Mouse (Mus musculus): ENCODE measurements around the gene Gm37419.

Gene Gm37419

DNA sequence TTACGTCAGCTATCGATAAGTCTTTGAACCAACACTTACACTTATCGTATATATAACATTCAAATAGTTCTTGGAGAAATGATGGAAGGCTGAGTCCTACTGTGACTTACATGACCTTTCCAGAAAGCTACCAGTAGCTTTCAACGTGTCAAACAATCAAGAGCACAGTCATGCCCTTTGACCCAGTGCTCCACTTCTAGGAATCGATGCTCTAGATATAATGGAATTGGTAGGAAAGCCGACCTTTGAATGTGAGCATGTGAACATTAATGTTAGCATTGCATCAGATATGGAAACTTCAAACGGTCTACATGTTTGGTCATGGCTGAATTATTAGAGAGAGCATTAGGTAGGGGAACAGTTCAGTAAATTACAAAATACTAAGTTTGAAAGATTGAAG lies 8.1 kb downstream of the Gm37419 start:
- no peak for DNase-seq (ENCODE audit: low read depth)

GRCm38 (mm10) chr16:23997228-23997627 lies 8.9 kb downstream of the Gm37419 start:
- DNase-seq (ENCODE audit: low read depth): no peak

DNA sequence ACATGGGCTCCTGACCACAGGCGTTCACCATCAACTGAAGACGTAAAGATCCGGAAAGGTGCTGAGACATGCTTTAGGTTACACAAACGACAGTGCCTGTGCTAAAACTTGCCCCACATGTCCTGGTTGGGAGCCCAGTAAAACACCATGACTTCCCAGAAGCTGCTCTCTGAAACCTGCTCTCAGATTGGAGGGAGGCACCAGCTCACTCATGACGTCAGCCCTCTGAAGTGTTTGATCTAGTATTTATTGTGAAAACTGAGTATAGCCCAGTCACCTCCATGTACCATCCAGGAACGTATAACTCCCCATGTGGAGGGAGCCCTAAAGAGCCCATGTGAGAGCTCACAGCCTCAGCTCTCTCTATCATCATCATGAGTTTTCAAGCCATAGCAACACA lies 9.6 kb downstream of the Gm37419 start:
- DNase-seq (ENCODE audit: low read depth): no peak

DNA sequence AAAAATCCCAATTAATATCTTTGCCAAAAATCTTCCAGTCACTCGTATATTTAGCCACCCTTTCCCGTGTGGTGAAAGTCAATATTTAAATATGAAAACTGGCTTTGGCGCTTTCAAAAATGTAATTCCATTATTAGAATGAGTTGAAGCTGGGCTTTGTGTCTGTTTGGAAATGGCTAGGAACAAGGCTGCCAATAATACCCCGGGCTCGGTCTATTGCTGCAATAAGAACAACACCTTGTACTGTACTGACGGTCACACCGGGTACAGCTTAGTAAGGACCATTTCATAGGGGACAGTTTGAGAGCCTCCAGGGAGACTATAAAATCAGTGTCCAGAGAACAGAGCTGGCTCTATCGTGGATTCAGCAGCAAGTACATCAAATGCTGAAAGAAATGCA lies 17.6 kb downstream of the Gm37419 start:
- no peak for DNase-seq (ENCODE audit: low read depth)

DNA sequence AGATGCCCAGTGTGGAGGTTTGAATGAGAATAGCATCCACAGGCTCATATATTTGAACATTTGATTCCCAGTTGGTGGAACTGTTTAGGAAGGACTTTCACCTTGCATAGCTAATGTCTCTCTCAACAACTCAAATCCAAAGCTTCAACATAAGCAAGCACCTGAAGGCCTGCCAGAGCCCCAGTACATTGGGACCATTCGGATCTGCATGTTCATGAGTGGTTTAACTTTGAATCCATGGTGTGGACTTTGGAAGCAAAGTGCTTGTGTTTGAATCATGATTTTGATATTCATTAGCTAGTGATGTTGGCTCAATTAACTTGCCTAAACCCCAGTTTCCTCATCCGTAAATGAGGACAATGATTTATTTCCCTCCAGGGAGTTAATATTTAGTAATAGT lies 21.6 kb downstream of the Gm37419 start:
- no peak for DNase-seq (ENCODE audit: low read depth)

- DNase-seq (ENCODE audit: low read depth): no peak
These were observed 23.0 kb downstream of the Gm37419 start for GRCm38 (mm10) chr16:24011306-24011705.

DNA sequence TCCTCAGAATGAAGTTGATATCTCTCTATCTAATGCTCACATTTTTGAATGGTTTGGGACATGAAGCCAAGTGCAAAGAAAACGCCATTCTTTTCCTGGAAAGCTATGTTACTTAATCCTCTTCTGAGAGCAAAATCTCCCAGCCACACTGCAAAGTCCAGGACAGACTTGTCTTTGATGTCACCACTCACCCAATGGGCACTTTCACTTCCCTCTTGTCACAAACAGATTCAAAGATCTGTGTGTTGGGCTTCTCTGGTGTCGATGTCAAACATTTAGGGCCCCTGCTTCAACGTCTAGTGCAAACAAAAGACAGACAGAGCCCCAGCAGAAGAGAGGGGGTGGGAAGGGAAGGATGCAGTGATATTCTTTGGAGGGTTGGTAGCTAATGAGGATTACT lies 23.8 kb downstream of the Gm37419 start:
- no peak for DNase-seq (ENCODE audit: low read depth)

- DNase-seq (ENCODE audit: low read depth): no peak
These were observed 26.1 kb downstream of the Gm37419 start for GRCm38 (mm10) chr16:24014378-24014777.

DNA sequence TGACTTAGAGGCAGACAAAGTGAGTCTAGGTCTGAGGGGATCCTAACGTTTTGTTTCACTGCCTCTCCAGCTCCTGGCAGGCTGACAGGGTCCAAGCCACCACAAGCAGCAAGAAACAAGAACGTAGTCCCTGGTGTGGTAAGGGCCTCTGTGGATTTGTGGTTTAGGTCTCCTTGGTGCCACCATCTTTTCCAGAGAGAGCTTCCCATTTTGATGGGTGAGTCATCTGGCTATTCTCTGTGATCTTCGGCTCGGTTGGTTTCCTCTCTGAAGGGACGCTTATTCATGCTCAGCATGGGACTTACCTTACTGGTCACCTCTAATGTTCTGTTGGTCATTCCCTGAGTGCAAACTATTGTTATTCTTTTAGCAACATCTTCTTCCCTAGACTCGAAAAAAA lies 28.0 kb downstream of the Gm37419 start:
- DNase-seq (ENCODE audit: low read depth): no peak

- DNase-seq (ENCODE audit: low read depth): no peak
These were observed 28.5 kb downstream of the Gm37419 start for GRCm38 (mm10) chr16:24016742-24017141.

GRCm38 (mm10) chr16:24021722-24022121 lies 33.4 kb downstream of the Gm37419 start:
- DNase-seq (ENCODE audit: low read depth): no peak

DNA sequence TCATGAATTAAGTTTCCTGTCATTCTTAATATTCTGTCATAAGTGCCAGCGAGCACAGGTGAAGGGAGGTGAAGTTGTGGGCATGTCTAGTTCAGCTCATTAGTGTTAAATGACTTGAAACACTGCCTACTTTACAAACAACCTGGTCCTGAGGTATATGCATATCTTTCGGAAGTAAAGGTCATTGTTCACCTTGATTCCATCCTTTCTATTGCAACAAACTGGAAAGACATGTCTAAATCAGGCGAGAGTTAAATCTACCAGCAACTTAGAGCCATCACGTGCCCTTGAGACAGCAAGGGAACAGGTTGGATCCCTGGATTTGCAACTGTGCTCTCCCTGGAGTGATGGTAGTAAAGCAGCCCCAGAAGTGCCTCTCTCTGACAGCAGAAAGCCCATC lies 34.3 kb downstream of the Gm37419 start:
- DNase-seq (ENCODE audit: low read depth): no peak

DNA sequence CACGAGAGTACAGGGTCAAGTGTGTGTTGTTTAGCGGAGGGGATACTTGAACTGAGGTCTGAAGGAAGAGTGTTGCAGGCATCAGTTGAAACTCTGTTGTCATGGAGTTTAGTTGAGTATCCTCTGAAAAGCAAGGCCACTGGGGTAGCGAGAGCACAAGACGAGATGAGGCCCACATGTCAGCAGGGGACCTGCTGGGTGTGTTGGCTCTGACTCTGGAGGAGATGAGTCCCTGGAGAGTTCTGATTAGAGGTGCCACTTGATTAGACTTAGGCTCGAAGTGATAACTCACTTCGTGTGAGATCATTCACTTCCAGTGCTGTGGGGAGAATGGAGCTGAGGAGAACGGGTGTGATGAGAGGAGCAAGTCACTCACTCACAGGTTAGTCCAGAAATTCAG lies 37.2 kb downstream of the Gm37419 start:
- no peak for DNase-seq (ENCODE audit: low read depth)

- no peak for DNase-seq (ENCODE audit: low read depth)
These were observed 41.8 kb downstream of the Gm37419 start for GRCm38 (mm10) chr16:24029965-24030672.

GRCm38 (mm10) chr16:24033259-24033658 lies 45.0 kb downstream of the Gm37419 start:
- DNase-seq (ENCODE audit: low read depth): no peak

DNA sequence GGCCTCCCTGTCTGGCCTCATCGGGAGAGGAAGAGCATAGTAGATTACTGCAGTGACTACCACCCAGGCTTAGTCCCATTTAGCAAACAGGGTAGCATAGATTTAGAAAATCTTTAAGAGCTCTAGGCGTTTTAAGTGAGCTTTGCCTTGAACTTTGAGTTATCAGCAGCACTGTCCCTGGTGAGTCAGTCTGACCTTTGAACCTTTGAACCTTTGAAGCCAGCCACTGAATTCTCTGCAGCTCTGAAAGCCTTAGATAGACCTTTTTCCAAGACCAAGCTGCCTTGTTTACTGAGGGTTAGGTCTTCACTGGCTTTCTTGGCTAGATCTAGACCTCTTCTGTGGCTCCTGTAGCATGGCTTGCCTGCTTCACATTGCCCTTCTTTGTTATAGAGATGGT lies 46.2 kb downstream of the Gm37419 start:
- no peak for DNase-seq (ENCODE audit: low read depth)

GRCm38 (mm10) chr16:24035767-24036166 lies 47.5 kb downstream of the Gm37419 start:
- DNase-seq (ENCODE audit: low read depth): no peak

- DNase-seq (ENCODE audit: low read depth): no peak
These were observed 48.1 kb downstream of the Gm37419 start for GRCm38 (mm10) chr16:24036398-24036797.
